Mouse (Mus musculus): ENCODE measurements around the gene Zfand2a. TPM values are rescaled to one million over a fixed set of nuclear protein-coding genes. Genes with fewer than 3 reads are reported as not detected.

The Zfand2a gene
- total RNA-seq, 1 experiment, result 17.4 TPM

DNA sequence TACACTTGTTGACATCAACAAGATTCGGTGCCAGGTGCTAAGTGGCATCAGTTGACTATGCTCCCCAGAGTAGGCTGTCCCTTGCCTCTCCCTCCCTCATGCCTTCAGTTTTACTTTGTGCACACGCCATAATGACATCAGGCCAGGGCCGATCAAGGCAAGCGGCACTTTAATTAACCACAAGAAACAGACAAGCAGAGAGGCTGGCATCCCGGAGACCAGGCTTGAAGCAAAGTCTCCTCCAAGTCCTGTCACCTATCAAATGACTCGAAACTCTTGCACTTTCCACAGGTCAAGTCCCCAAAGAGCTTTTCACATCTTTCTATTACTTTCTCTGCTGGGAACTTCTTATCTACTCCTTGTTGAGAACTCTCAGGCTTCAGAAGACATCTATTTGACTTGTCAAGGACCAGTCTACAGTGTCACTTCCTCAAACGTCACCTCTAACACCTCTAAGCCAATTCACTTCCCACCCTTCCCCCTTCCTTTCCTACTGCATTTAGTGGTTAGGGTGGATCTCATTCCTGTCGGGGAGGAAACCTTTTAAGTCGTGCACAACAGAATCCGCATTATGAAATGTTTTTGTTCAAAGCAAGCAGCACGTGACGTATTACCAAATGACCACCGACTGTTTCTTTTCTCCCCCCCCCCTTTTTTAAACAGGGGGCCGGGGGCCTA is 1.0 kb downstream of the Zfand2a start:
- Histone ChIP-seq H3K9me3 (ENCODE audit: control insufficient read depth, insufficient read depth, low read depth, low read length) (no peaks in the 10 kb centered on the region), H3K9ac (ENCODE audit: insufficient read depth, low read depth, low read length, poor library complexity, severe bottlenecking) (peak overlapping the region; percentile 85), H3K36me3 (ENCODE audit: control insufficient read depth, insufficient read depth, low read length, poor library complexity, severe bottlenecking) (peaks cover 24% of the 10 kb centered on the region), H3K27ac (ENCODE audit: insufficient read depth, low read depth, low read length, poor library complexity, severe bottlenecking) (no peak overlapping the region), H3K4me1 (ENCODE audit: control insufficient read depth in 2 of 2, insufficient read depth in 2 of 2, low read length in 2 of 2, poor library complexity in 1 of 2) (peaks cover 2 to 6% of the 10 kb centered on the region in 2 experiments; a peak in 2 of 4 replicates), H3K4me3 (ENCODE audit: insufficient read depth in 1 of 2, low read depth in 1 of 2, low read length in 2 of 2, poor library complexity in 1 of 2, severe bottlenecking in 1 of 2) (peak overlapping the region; percentile 89 to 95)
- no peak for DNase-seq (ENCODE audit: low read depth, low spot score)
- in situ Hi-C loops (cut with MboI; ENCODE audit: low sequenced_read_pairs in 2 of 2, unreplicated experiment in 2 of 2), result no loop called here
- TF ChIP-seq HCFC1 (IDR thresholded peaks at IDR 0.05; ENCODE audit: borderline replicate concordance, insufficient read depth, low read length) (no peak), CHD2 (IDR thresholded peaks at IDR 0.05; ENCODE audit: low read depth, low read length) (no peak)

DNA sequence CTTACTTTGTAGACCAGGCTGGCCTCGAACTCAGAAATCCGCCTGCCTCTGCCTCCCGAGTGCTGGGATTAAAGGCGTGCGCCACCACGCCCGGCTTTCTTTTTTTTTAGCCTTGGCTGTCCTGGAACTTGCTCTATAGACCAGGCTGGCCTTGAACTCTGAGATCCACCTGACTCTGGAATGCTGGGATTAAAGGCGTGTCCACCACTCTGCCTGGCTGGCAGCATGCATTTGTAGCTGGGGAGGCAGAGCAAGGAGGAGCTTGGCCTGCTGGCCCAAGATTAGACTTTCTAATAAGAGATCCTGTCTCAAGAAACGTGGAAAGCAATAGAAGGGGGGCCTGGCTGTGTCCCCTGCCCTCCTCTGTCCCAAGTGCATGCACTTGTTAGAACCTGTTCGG is 3.9 kb downstream of the Zfand2a start:
- Histone ChIP-seq H3K9ac (ENCODE audit: insufficient read depth, low read depth, low read length, poor library complexity, severe bottlenecking) (no peak overlapping the region), H3K36me3 (ENCODE audit: control insufficient read depth, insufficient read depth, low read length, poor library complexity, severe bottlenecking) (peaks cover 40% of the 10 kb centered on the region), H3K27ac (ENCODE audit: insufficient read depth, low read depth, low read length, poor library complexity, severe bottlenecking) (peak overlapping the region; percentile 40), H3K9me3 (ENCODE audit: control insufficient read depth, insufficient read depth, low read depth, low read length) (no peaks in the 10 kb centered on the region), H3K4me3 (ENCODE audit: insufficient read depth in 1 of 2, low read depth in 1 of 2, low read length in 2 of 2, poor library complexity in 1 of 2, severe bottlenecking in 1 of 2) (no peak overlapping the region), H3K4me1 (ENCODE audit: control insufficient read depth in 2 of 2, insufficient read depth in 2 of 2, low read length in 2 of 2, poor library complexity in 1 of 2) (peaks cover 2 to 6% of the 10 kb centered on the region in 2 experiments; a peak in 2 of 4 replicates)
- DNase-seq (ENCODE audit: low read depth, low spot score), result no peak
- TF ChIP-seq ZNF384 (IDR thresholded peaks at IDR 0.05; ENCODE audit: low read depth, low read length), result 0 out of 2 replicates have a peak, but pooled peaks have one; percentile 31
- TF ChIP-seq MAFK (IDR thresholded peaks at IDR 0.05; ENCODE audit: insufficient read depth, low read depth, low read length), result no peak
- in situ Hi-C loops (cut with MboI; ENCODE audit: low sequenced_read_pairs in 2 of 2, unreplicated experiment in 2 of 2), result no loop called here

DNA sequence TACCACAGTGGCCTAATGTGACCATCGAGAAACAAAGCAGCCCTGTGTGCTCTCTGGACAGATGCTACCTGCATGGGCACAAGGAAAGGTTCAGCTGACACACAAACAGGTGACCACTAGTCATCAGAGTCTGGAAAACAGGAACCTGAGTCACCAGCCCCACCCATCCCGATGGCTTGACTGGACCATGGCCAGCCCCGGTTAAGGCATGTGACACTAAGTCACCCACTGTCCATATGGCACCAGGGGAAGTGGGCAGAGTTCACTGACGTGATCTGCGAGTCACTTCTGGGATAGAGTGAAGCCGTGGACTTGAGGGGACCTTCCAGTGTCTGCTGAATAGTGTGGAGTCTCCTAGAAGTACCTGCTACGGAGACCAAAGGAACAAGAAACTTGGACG is 5.3 kb downstream of the Zfand2a start:
- in situ Hi-C loops (cut with MboI; ENCODE audit: low sequenced_read_pairs in 2 of 2, unreplicated experiment in 2 of 2), result no loop called here
- Histone ChIP-seq H3K9ac (ENCODE audit: insufficient read depth, low read depth, low read length, poor library complexity, severe bottlenecking) (no peak overlapping the region), H3K36me3 (ENCODE audit: control insufficient read depth, insufficient read depth, low read length, poor library complexity, severe bottlenecking) (peaks cover 50% of the 10 kb centered on the region), H3K4me3 (ENCODE audit: insufficient read depth in 1 of 2, low read depth in 1 of 2, low read length in 2 of 2, poor library complexity in 1 of 2, severe bottlenecking in 1 of 2) (no peak overlapping the region), H3K9me3 (ENCODE audit: control insufficient read depth, insufficient read depth, low read depth, low read length) (no peaks in the 10 kb centered on the region), H3K27ac (ENCODE audit: insufficient read depth, low read depth, low read length, poor library complexity, severe bottlenecking) (no peak overlapping the region; the same call in 1 of the 2 replicates), H3K4me1 (ENCODE audit: control insufficient read depth in 2 of 2, insufficient read depth in 2 of 2, low read length in 2 of 2, poor library complexity in 1 of 2) (peaks cover 2 to 6% of the 10 kb centered on the region in 2 experiments; a peak in 2 of 4 replicates)
- no peak for DNase-seq (ENCODE audit: low read depth, low spot score)
- TF ChIP-seq HCFC1 (IDR thresholded peaks at IDR 0.05; ENCODE audit: borderline replicate concordance, insufficient read depth, low read length) (no peak), ZC3H11A (IDR thresholded peaks at IDR 0.05; ENCODE audit: borderline replicate concordance, low read depth, low read length) (no peak), ZNF384 (IDR thresholded peaks at IDR 0.05; ENCODE audit: low read depth, low read length) (no peak), MAFK (IDR thresholded peaks at IDR 0.05; ENCODE audit: insufficient read depth, low read depth, low read length) (no peak), CHD2 (IDR thresholded peaks at IDR 0.05; ENCODE audit: low read depth, low read length) (no peak)

DNA sequence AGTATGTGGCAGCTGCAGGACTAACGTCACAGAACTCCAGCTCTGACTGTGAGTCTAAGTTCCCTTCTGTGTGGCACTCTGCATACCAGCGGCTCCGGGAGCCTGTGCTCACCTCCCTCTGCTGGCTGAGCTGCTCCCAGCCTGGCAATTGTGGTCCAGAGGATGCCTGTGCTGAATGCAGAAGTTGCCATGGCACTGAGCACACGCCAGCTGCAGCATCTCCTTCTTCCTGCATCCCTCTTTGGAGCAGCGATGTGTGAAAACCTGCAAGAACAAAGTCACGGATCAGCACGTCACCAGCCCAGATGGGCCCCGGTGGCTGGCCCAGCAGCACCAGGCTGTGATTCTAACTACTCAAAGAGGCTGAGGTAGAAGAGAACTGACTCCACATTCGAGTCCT is 9.6 kb downstream of the Zfand2a start:
- Histone ChIP-seq H3K4me1 (ENCODE audit: control insufficient read depth in 2 of 2, insufficient read depth in 2 of 2, low read length in 2 of 2, poor library complexity in 1 of 2) (no peaks in the 10 kb centered on the region), H3K9me3 (ENCODE audit: control insufficient read depth, insufficient read depth, low read depth, low read length) (no peaks in the 10 kb centered on the region), H3K36me3 (ENCODE audit: control insufficient read depth, insufficient read depth, low read length, poor library complexity, severe bottlenecking) (peaks cover 61% of the 10 kb centered on the region), H3K27ac (ENCODE audit: insufficient read depth, low read depth, low read length, poor library complexity, severe bottlenecking) (no peak overlapping the region), H3K4me3 (ENCODE audit: insufficient read depth in 1 of 2, low read depth in 1 of 2, low read length in 2 of 2, poor library complexity in 1 of 2, severe bottlenecking in 1 of 2) (no peak overlapping the region), H3K9ac (ENCODE audit: insufficient read depth, low read depth, low read length, poor library complexity, severe bottlenecking) (no peak overlapping the region)
- TF ChIP-seq HCFC1 (IDR thresholded peaks at IDR 0.05; ENCODE audit: borderline replicate concordance, insufficient read depth, low read length) (no peak), CHD2 (IDR thresholded peaks at IDR 0.05; ENCODE audit: low read depth, low read length) (no peak), MAFK (IDR thresholded peaks at IDR 0.05; ENCODE audit: insufficient read depth, low read depth, low read length) (no peak), ZNF384 (IDR thresholded peaks at IDR 0.05; ENCODE audit: low read depth, low read length) (no peak), ZC3H11A (IDR thresholded peaks at IDR 0.05; ENCODE audit: borderline replicate concordance, low read depth, low read length) (no peak)
- in situ Hi-C loops (cut with MboI; ENCODE audit: low sequenced_read_pairs in 2 of 2, unreplicated experiment in 2 of 2), result no loop called here
- no peak for DNase-seq (ENCODE audit: low read depth, low spot score)

DNA sequence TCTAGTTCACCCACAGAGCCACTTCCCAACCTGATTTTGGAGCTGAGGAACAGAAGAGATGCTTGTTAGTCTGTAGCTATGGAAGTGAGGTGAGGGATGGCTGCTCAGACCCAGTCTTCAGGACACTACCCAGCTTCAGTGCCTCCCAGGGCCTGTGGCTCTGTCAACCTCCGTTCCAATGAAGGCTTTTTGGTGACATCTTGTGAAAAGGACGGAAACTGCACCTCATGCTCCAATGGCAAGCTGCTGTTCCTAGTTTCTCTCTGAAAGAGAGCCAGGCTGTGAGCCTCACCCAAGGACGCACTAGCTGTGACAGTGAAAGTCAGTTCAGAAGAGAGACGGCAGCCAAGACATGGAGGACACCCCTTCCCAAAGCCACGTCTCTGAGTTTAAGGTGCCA is 16.4 kb downstream of the Zfand2a start:
- TF ChIP-seq HCFC1 (IDR thresholded peaks at IDR 0.05; ENCODE audit: borderline replicate concordance, insufficient read depth, low read length) (no peak), ZNF384 (IDR thresholded peaks at IDR 0.05; ENCODE audit: low read depth, low read length) (no peak)
- H3K9me3 ChIP-seq (ENCODE audit: control insufficient read depth, insufficient read depth, low read depth, low read length), result no peaks in the 10 kb centered on the region
- H3K27ac ChIP-seq (ENCODE audit: insufficient read depth, low read depth, low read length, poor library complexity, severe bottlenecking), result no peak overlapping the region
- no peaks in the 10 kb centered on the region for H3K4me1 ChIP-seq (ENCODE audit: control insufficient read depth in 2 of 2, insufficient read depth in 2 of 2, low read length in 2 of 2, poor library complexity in 1 of 2)
- DNase-seq (ENCODE audit: low read depth, low spot score), result no peak
- no peak overlapping the region for H3K9ac ChIP-seq (ENCODE audit: insufficient read depth, low read depth, low read length, poor library complexity, severe bottlenecking)
- in situ Hi-C loops (cut with MboI; ENCODE audit: low sequenced_read_pairs in 2 of 2, unreplicated experiment in 2 of 2), result no loop called here
- H3K36me3 ChIP-seq (ENCODE audit: control insufficient read depth, insufficient read depth, low read length, poor library complexity, severe bottlenecking), result peaks cover 12% of the 10 kb centered on the region
- no peak overlapping the region for H3K4me3 ChIP-seq (ENCODE audit: insufficient read depth in 1 of 2, low read depth in 1 of 2, low read length in 2 of 2, poor library complexity in 1 of 2, severe bottlenecking in 1 of 2)
